Mouse (Mus musculus) embryonic fibroblast, embryonic 13.5 days (primary cell): ENCODE data around the gene Sec63.

Experiments
- CTCF ChIP-seq: IDR thresholded peaks from 2 replicates; pipeline ENCODE4 v1.5.1; 2011; ENCODE audit warnings: mild to moderate bottlenecking, control low read depth, low read length, moderate library complexity, borderline replicate concordance; ENCODE audit not compliant: insufficient read depth
- POLR2A ChIP-seq: IDR thresholded peaks from 2 replicates; pipeline ENCODE4 v1.6.1; 2011; ENCODE audit warnings: low read depth, mild to moderate bottlenecking, control low read depth, low read length, moderate library complexity

DNA sequence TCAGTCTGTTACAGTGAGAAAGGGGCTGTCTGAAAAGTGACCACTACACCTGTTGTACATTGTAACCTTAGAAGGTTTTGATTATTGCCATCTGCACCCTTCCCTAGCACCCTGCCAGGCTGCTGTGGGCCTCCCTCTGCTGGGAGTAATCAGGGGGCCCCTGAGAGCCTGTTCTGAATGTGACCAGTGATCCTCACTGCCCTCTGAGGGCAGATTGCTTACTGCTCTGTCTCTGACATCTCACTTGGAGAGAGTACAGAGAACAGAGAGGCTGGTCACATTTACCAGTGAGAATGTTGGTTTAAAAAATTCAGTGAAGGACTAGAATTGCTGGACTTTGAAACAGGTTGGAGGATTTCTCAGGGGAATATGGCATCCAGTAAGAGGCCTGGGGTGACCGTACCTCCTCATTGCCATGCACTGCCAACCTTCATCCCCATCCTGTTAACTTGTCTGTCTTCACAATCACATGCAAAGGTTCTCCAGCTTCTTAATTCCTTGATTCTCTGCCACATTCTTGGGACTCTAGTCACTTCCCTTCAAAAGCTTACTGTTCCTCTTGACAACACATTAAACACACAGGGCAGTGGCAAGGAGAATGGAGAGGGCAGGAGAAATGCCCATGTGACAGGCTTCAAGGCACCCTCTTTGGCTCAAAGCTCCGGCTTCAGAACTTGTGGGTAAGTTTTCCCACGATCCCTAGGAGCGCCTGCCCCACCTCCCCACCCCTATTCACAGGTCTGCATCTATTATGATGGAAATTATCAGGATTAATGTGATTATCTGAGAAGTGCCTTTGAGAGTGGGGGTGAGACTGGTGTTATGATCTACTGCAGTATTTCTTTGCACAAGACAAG, 72.8 kb downstream of the Sec63 start:
- TF ChIP-seq CTCF: no peak
- no peak for TF ChIP-seq POLR2A
